Mouse (Mus musculus): ENCODE results near the gene Mthfsd. TPM values are rescaled to one million over a fixed set of nuclear protein-coding genes. Genes with fewer than 3 reads are reported as not detected.

Gene Mthfsd
- polyA plus RNA-seq, 1 experiment from 2014 or later: 29.7 TPM

GRCm38 (mm10) chr8:121062521-121062920 is 45.7 kb downstream of the Mthfsd start:
- no peak for ATAC-seq (replicated peaks; ENCODE audit: insufficient number of reproducible peaks, insufficient read depth, low FRiP score, low read depth)
- Histone ChIP-seq H3K27ac (no peak overlapping the region), H3K9ac (no peak overlapping the region), H3K9me3 (replicated peaks) (no peaks in the 10 kb centered on the region), H3K4me3 (no peak overlapping the region), H3K36me3 (no peaks in the 10 kb centered on the region), H3K27me3 (peaks cover 62% of the 10 kb centered on the region), H3K4me1 (replicated peaks) (no peaks in the 10 kb centered on the region), H3K4me2 (no peak overlapping the region)
- 91% methylated on average over 6 of the region's 6 CpGs for WGBS

GRCm38 (mm10) chr8:121059098-121059497 is 49.1 kb downstream of the Mthfsd start:
- Histone ChIP-seq H3K4me3 (no peak overlapping the region), H3K9ac (no peak overlapping the region), H3K4me2 (no peak overlapping the region), H3K27ac (no peak overlapping the region), H3K4me1 (replicated peaks) (no peaks in the 10 kb centered on the region), H3K9me3 (replicated peaks) (no peaks in the 10 kb centered on the region), H3K27me3 (peaks cover 64% of the 10 kb centered on the region), H3K36me3 (no peaks in the 10 kb centered on the region)
- 85% methylated on average over 7 of the region's 7 CpGs for WGBS
- no peak for ATAC-seq (replicated peaks; ENCODE audit: insufficient number of reproducible peaks, insufficient read depth, low FRiP score, low read depth)

GRCm38 (mm10) chr8:121058081-121058480 is 50.1 kb downstream of the Mthfsd start:
- WGBS: 70% methylated on average over 9 of the region's 9 CpGs
- Histone ChIP-seq H3K9ac (no peak overlapping the region), H3K27ac (no peak overlapping the region), H3K36me3 (no peaks in the 10 kb centered on the region), H3K9me3 (replicated peaks) (no peaks in the 10 kb centered on the region), H3K4me2 (no peak overlapping the region), H3K27me3 (peaks cover 55% of the 10 kb centered on the region), H3K4me3 (no peak overlapping the region), H3K4me1 (replicated peaks) (no peaks in the 10 kb centered on the region)
- no peak for ATAC-seq (replicated peaks; ENCODE audit: insufficient number of reproducible peaks, insufficient read depth, low FRiP score, low read depth)

GRCm38 (mm10) chr8:121047441-121047840 is 60.8 kb downstream of the Mthfsd start:
- H3K9ac ChIP-seq: no peak overlapping the region
- ATAC-seq (replicated peaks; ENCODE audit: insufficient number of reproducible peaks, insufficient read depth, low FRiP score, low read depth): no peak
- peaks cover 20% of the 10 kb centered on the region for H3K27me3 ChIP-seq
- no peak overlapping the region for H3K27ac ChIP-seq
- no peaks in the 10 kb centered on the region for H3K36me3 ChIP-seq
- no peaks in the 10 kb centered on the region for H3K9me3 ChIP-seq (replicated peaks)
- H3K4me1 ChIP-seq (replicated peaks): no peaks in the 10 kb centered on the region
- no peak overlapping the region for H3K4me3 ChIP-seq
- H3K4me2 ChIP-seq: no peak overlapping the region
- WGBS: 62% methylated on average over 9 of the region's 9 CpGs

GRCm38 (mm10) chr8:121043719-121044440 is 64.3 kb downstream of the Mthfsd start:
- ATAC-seq (replicated peaks; ENCODE audit: insufficient number of reproducible peaks, insufficient read depth, low FRiP score, low read depth): no peak
- Histone ChIP-seq H3K27me3 (peaks cover 13% of the 10 kb centered on the region), H3K4me2 (no peak overlapping the region), H3K9ac (no peak overlapping the region), H3K36me3 (no peaks in the 10 kb centered on the region), H3K27ac (no peak overlapping the region), H3K9me3 (replicated peaks) (no peaks in the 10 kb centered on the region), H3K4me1 (replicated peaks) (no peaks in the 10 kb centered on the region), H3K4me3 (no peak overlapping the region)
- 42% methylated on average over 19 of the region's 19 CpGs for WGBS

Small RNAs within 50 kb of the gene (microRNA-seq; reads per million reads assigned to microRNA genes)
- gene Gm27530: not detected

Other genes with a start within 250 kb of the Mthfsd start
- gene Foxf1, start 24.0 kb downstream of the Mthfsd start, polyA plus RNA-seq (2015; fragmentation: Nextera tagmentation; extraction: Ambion mirVana): 3.3 and 9.6 TPM in 2 replicates
- gene Foxc2, start 7.8 kb upstream of the Mthfsd start, polyA plus RNA-seq (2015; fragmentation: Nextera tagmentation; extraction: Ambion mirVana): 6.4 and 8.5 TPM in 2 replicates
- gene Foxl1, start 19.5 kb upstream of the Mthfsd start, polyA plus RNA-seq (2015; fragmentation: Nextera tagmentation; extraction: Ambion mirVana): 0.34 and 0.94 TPM in 2 replicates